Mouse (Mus musculus): ENCODE data around the gene Tpo. TPM values are rescaled to one million over a fixed set of nuclear protein-coding genes. Genes with fewer than 3 reads are reported as not detected.

The Tpo gene
- polyA plus RNA-seq, 1 experiment from 2014 or later: not detected

Other genes with a start within 250 kb of the Tpo start
- 92.0 and 95.3 TPM in 2 replicates for gene Pxdn, start 195.0 kb downstream of the Tpo start, polyA plus RNA-seq (2015; fragmentation: Nextera tagmentation; extraction: Ambion mirVana)
- 12.2 and 14.4 TPM in 2 replicates for gene Sntg2, start 240.8 kb upstream of the Tpo start, polyA plus RNA-seq (2015; fragmentation: Nextera tagmentation; extraction: Ambion mirVana)

Measured in lung, embryonic 15.5 days (tissue).